8 mouse cellular contexts compared by ENCODE assay signal in the genomic region with DNA sequence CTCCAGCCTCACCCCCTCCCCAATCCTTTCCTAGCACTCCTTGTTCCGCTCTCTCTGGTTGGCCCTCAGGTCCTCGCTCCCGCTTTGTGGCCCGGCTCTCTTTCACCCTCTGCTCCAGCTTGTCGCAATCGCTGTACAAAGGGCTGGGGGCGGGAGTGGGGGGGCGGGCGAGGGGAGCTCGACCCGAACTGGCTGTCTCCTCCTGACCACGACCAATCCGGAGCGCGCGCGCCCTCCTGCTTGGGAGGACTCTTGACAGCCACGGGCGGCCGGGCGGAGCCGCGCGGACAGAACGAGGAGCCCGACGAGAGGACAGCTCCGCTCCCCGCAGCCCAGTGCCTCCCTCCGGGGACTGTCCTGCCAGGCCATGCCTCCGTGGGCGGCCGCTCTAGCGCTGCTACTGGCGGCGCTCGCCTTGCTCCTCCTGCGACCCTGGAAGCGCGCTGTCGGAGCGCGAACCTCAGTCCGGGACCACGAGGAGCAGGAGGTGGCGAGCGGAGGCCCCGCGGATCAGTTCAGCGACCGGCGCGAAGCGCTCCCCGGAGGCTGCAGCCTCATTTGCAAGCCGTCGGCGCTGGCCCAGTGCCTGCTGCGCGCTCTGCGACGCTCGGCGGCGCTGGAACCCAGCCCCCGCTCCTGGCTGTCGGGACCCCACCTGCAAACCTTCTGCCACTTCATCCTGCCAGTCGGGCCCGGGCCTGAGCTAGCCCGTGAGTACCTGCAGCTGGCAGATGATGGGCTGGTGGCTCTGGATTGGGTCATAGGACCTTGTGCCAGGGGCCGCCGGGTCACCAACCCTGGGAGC. TPM values are rescaled to one million over a fixed set of nuclear protein-coding genes. Genes with fewer than 3 reads are reported as not detected.
DNase-seq lines count a peak whose midpoint lies in the region; ATAC-seq and TF ChIP-seq lines count a peak whose summit lies in the region.

Abhd15 (plus strand) TSS at position 290 of the 805 bp plus-strand sequence.

- TF ChIP-seq EP300 in CH12.LX (IDR thresholded peaks at IDR 0.05; ENCODE audit: low read length) = no peak

- peak within 1 kb of the TSS; percentile 65 for H3K4me2 ChIP-seq in CH12.LX (ENCODE audit: insufficient read depth, low read depth, poor library complexity, severe bottlenecking)
- H3K4me2 ChIP-seq in embryonic facial prominence, embryonic 15.5 days (replicated peaks) = peak within 1 kb of the TSS; percentile 90
- H3K4me2 ChIP-seq in heart, embryonic 14.5 days (ENCODE audit: low read length) = peak within 1 kb of the TSS; percentile 98
- H3K4me2 ChIP-seq in kidney, postnatal 0 days (ENCODE audit: low read length) = peak within 1 kb of the TSS; percentile 91

- dilution Hi-C loops in CH12.LX (cut with MboI; ENCODE audit: extremely low pct_ligation_motif_present, extremely low pct_unique_long_range_greater_than_20kb, low sequenced_read_pairs) = no loop called here

- under 1% methylated on average over 72 of the region's 72 CpGs for WGBS in embryonic facial prominence, embryonic 15.5 days
- WGBS in heart, embryonic 14.5 days = under 1% methylated on average over 68 of the region's 72 CpGs
- under 1% methylated on average over 64 of the region's 72 CpGs for WGBS in kidney, postnatal 0 days

- H3K79me2 ChIP-seq in CH12.LX (replicated peaks; ENCODE audit: control insufficient read depth, extremely low read depth, insufficient read depth, poor library complexity, severe bottlenecking) = no peaks in the 10 kb centered on the region

- peak within 1 kb of the TSS; percentile 53 for H3K9ac ChIP-seq in CH12.LX (ENCODE audit: insufficient read depth, low read depth)
- peak within 1 kb of the TSS; percentile 39; the same call in 1 of the 2 replicates for H3K9ac ChIP-seq in embryonic facial prominence, embryonic 15.5 days
- H3K9ac ChIP-seq in heart, embryonic 14.5 days (ENCODE audit: low read length) = peak within 1 kb of the TSS; percentile 70
- H3K9ac ChIP-seq in kidney, postnatal 0 days (ENCODE audit: low read depth, low read length) = peak within 1 kb of the TSS; percentile 50

- ATAC-seq in embryonic facial prominence, embryonic 15.5 days (ENCODE audit: insufficient number of reproducible peaks, low FRiP score, low TSS enrichment, low read depth) = peak; percentile 27; the same call in 1 of the 2 replicates
- peak; percentile 47 for ATAC-seq in heart, embryonic 14.5 days (ENCODE audit: insufficient number of reproducible peaks, insufficient read depth, low FRiP score, low read depth)
- ATAC-seq in kidney, postnatal 0 days (replicated peaks; ENCODE audit: low FRiP score, low read depth) = peak; percentile 45

- H3K4me3 ChIP-seq in CH12.LX (replicated peaks in 1 of 3; ENCODE audit: low read depth in 2 of 3, low read length in 2 of 3, poor library complexity in 1 of 3) = peak within 1 kb of the TSS in 1 of 3 experiments; percentile 67
- peak within 1 kb of the TSS; percentile 76 for H3K4me3 ChIP-seq in embryonic facial prominence, embryonic 15.5 days (replicated peaks)
- H3K4me3 ChIP-seq in heart, embryonic 14.5 days (ENCODE audit: control insufficient read depth in 1 of 2, insufficient read depth in 1 of 2, low read depth in 1 of 2, low read length in 2 of 2) = peak within 1 kb of the TSS; percentile 81 to 82
- H3K4me3 ChIP-seq in kidney, postnatal 0 days (replicated peaks; ENCODE audit: low read depth, low read length) = peak within 1 kb of the TSS; percentile 43

- no peak for TF ChIP-seq POLR2A in CH12.LX (IDR thresholded peaks at IDR 0.05; ENCODE audit: low read depth, low read length)

- TF ChIP-seq RAD21 in CH12.LX (IDR thresholded peaks at IDR 0.05; ENCODE audit: low read depth, low read length) = no peak

- DNase-seq in CH12.LX (ENCODE audit: extremely low read depth) = no peak
- peak; percentile 91 for DNase-seq in adrenal gland, postnatal 25 days
- DNase-seq in kidney, postnatal 0 days (ENCODE audit: low spot score) = peak; percentile 79
- peak; percentile 91 for DNase-seq in lung, postnatal 10 days
- peak; percentile 86 for DNase-seq in ovary, postnatal 36 days (ENCODE audit: low spot score)
- peak; percentile 77 for DNase-seq in urinary bladder, adult 2 months (ENCODE audit: low spot score)

- H3K36me3 ChIP-seq in CH12.LX (replicated peaks in 1 of 2; ENCODE audit: control insufficient read depth in 1 of 2, insufficient read depth in 1 of 2, low read length in 1 of 2) = peaks cover 0 to 19% of the 10 kb centered on the region in 2 experiments
- 0 out of 2 replicates have a peak, but pooled peaks cover 3% of the 10 kb centered on the region for H3K36me3 ChIP-seq in embryonic facial prominence, embryonic 15.5 days
- H3K36me3 ChIP-seq in heart, embryonic 14.5 days (ENCODE audit: control insufficient read depth, insufficient read depth, low read length) = no peaks in the 10 kb centered on the region
- H3K36me3 ChIP-seq in kidney, postnatal 0 days (ENCODE audit: insufficient read depth, low read length) = no peaks in the 10 kb centered on the region

- no peak within 1 kb of the TSS for H3K27ac ChIP-seq in CH12.LX (ENCODE audit: insufficient read depth, low read depth)
- H3K27ac ChIP-seq in embryonic facial prominence, embryonic 15.5 days (replicated peaks) = peak within 1 kb of the TSS; percentile 58
- H3K27ac ChIP-seq in heart, embryonic 14.5 days (replicated peaks in 1 of 2; ENCODE audit: control insufficient read depth in 1 of 2, insufficient read depth in 1 of 2, low read depth in 2 of 2, low read length in 2 of 2) = peak within 1 kb of the TSS; percentile 7 to 63; a peak in 3 of 4 replicates
- H3K27ac ChIP-seq in kidney, postnatal 0 days = 0 out of 2 replicates have a peak within 1 kb of the TSS, but pooled peaks have one; percentile 13

- H3K4me1 ChIP-seq in CH12.LX (ENCODE audit: control insufficient read depth in 1 of 2, insufficient read depth in 2 of 2) = peaks cover 20 to 57% of the 10 kb centered on the region in 2 experiments
- peaks cover 45% of the 10 kb centered on the region for H3K4me1 ChIP-seq in embryonic facial prominence, embryonic 15.5 days
- H3K4me1 ChIP-seq in heart, embryonic 14.5 days (ENCODE audit: control insufficient read depth in 2 of 2, insufficient read depth in 2 of 2, low read length in 2 of 2) = peaks cover 21 to 29% of the 10 kb centered on the region in 2 experiments
- peaks cover 24% of the 10 kb centered on the region for H3K4me1 ChIP-seq in kidney, postnatal 0 days (replicated peaks; ENCODE audit: insufficient read depth, low read length)

- TF ChIP-seq CTCF in CH12.LX (conservative IDR thresholded peaks at IDR 0.05 in 1 of 2, IDR thresholded peaks at IDR 0.05 in 1 of 2; ENCODE audit: low read depth in 2 of 2, low read length in 2 of 2) = 0 out of 4 replicates have a peak, but pooled peaks of 1 of the 2 experiments have one; percentile 5
- no peak for TF ChIP-seq CTCF in kidney, postnatal 0 days (IDR thresholded peaks at IDR 0.05; ENCODE audit: low read depth)

- no peaks in the 10 kb centered on the region for H3K27me3 ChIP-seq in CH12.LX (replicated peaks)
- H3K27me3 ChIP-seq in embryonic facial prominence, embryonic 15.5 days = peaks cover 34% of the 10 kb centered on the region
- peaks cover 8% of the 10 kb centered on the region for H3K27me3 ChIP-seq in heart, embryonic 14.5 days (ENCODE audit: control insufficient read depth, insufficient read depth, low read length)
- no peaks in the 10 kb centered on the region for H3K27me3 ChIP-seq in kidney, postnatal 0 days (ENCODE audit: insufficient read depth, low read length)

- peaks cover 12% of the 10 kb centered on the region for H3K9me3 ChIP-seq in CH12.LX (replicated peaks; ENCODE audit: low read length)
- no peaks in the 10 kb centered on the region for H3K9me3 ChIP-seq in embryonic facial prominence, embryonic 15.5 days (replicated peaks)
- no peaks in the 10 kb centered on the region for H3K9me3 ChIP-seq in heart, embryonic 14.5 days (ENCODE audit: control insufficient read depth, low read length)
- H3K9me3 ChIP-seq in kidney, postnatal 0 days (replicated peaks; ENCODE audit: low read length) = no peaks in the 10 kb centered on the region

- in situ Hi-C loops in CH12.LX (cut with MboI; ENCODE audit: low pct_ligation_motif_present, low pct_unique_long_range_greater_than_20kb, low sequenced_read_pairs) = loop anchor here (10.0 kb wide), 1 partner anchor 280 kb away; no protein-coding TSS in a partner anchor

TF ChIP-seq in CH12.LX, 34 proteins besides CTCF, POLR2A, EP300 and RAD21:
- TF ChIP-seq UBTF (IDR thresholded peaks at IDR 0.05; ENCODE audit: low read depth, low read length) (peak; percentile 41; the same call in 1 of the 2 replicates), MAZ (IDR thresholded peaks at IDR 0.05; ENCODE audit: low read depth, low read length) (no peak), TCF12 (IDR thresholded peaks at IDR 0.05; ENCODE audit: low read depth, low read length) (0 out of 2 replicates have a peak, but pooled peaks have one; percentile 15)

RNA-seq across cellular contexts. Expression of gene Abhd15, which starts in this region (rescaled TPM):
- total RNA-seq in CH12.LX (2012; rRNA removed) (0.38 and 0.63 TPM in 2 replicates), CH12.LX (2014; rRNA removed) (0.08 and 0.11 TPM in 2 replicates)
- 0.23 and 0.38 TPM in 2 replicates for polyA plus RNA-seq in CH12.LX (2012; ENCODE audit: insufficient read length, low read depth)
- 15.1 and 19.4 TPM in 2 replicates for total RNA-seq in adrenal gland, postnatal 25 days (2021)
- 3.5 and 3.9 TPM in 2 replicates for polyA plus RNA-seq in embryonic facial prominence, embryonic 15.5 days (2015; fragmentation: Nextera tagmentation; extraction: Ambion mirVana)
- polyA plus RNA-seq in heart, embryonic 14.5 days (2014; fragmentation: Nextera tagmentation; extraction: Ambion mirVana) = 1.6 and 1.8 TPM in 2 replicates
- polyA plus RNA-seq in kidney, postnatal 0 days (2015; fragmentation: Nextera tagmentation; extraction: Ambion mirVana) = 1.9 and 2.2 TPM in 2 replicates
- 0.71 and 1.1 TPM in 2 replicates for polyA plus RNA-seq in urinary bladder, adult 2 months (2012; rRNA removed)
